Mouse (Mus musculus): ENCODE results near the gene Ago1. TPM values are rescaled to one million over a fixed set of nuclear protein-coding genes. Genes with fewer than 3 reads are reported as not detected.

Gene Ago1
- total RNA-seq, 2 experiments from 2014 or later: 23.3 to 42.6 TPM

DNA sequence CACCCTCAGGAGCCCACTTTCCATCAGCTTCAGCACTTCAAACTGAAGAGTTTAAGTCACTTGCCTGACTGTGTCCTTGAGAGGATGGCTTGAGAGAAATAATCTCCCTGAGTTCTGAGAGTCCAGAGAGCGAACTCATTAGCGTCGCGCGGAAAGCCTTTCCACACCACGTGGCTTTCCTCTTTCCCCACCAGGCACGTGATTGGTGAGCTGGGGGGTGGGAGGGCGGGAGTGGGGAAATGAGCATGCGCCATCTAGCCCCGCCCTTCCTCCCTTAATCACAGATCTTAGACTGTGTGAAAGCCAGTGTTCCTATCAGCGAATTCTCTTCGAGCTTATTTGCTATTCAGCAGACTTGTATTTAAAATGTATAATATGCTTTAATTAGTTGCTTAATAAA is 14.6 kb upstream of the Ago1 start:
- no peak for ATAC-seq (replicated peaks; ENCODE audit: low FRiP score, low TSS enrichment, poor library complexity, severe bottlenecking)

GRCm38 (mm10) chr4:126481461-126481860 is 13.1 kb upstream of the Ago1 start:
- ATAC-seq (replicated peaks; ENCODE audit: low FRiP score, low TSS enrichment, poor library complexity, severe bottlenecking): no peak

- ATAC-seq (replicated peaks; ENCODE audit: low FRiP score, low TSS enrichment, poor library complexity, severe bottlenecking): no peak
Measured at GRCm38 (mm10) chr4:126480288-126480687, 11.9 kb upstream of the Ago1 start.

DNA sequence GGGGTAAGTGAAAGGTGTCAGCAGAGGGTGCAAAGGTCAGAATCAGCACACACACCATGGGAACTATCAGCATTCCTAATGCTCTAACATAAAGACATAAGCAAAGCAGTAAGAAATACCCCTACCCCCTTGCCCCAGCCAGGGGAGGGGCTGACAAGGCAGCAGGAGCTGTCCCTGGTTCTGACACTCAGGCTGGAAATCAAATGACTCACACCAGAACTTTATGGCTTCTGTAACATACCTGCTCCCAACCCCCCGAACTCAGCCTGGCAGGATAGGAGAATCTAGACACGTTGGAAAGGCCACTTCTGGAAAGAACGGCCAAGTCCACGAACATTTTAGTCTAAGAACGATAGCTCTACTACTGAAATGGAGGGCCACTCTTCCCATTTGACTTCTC is 4.6 kb upstream of the Ago1 start:
- ATAC-seq (replicated peaks; ENCODE audit: low FRiP score, low TSS enrichment, poor library complexity, severe bottlenecking): no peak

DNA sequence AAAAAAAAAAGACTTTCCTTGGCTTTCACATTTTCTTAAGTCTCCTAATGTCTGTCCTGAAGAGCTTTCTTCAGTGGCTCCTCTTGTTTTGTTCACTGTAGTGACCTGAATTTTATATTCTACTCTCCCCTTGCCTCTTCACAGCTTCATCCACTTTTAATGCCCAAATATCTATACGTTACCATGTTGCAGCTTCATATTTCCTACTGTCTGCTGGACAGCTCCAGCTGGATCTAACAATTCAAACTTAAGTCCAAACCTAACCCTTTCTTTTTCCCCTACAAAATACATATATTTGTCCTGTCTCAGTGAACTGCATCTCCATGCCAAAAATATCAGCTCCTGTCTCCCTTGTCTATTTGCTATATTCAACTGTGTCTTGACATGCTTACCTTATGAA is 951 bp upstream of the Ago1 start:
- ATAC-seq (replicated peaks; ENCODE audit: low FRiP score, low TSS enrichment, poor library complexity, severe bottlenecking): no peak

DNA sequence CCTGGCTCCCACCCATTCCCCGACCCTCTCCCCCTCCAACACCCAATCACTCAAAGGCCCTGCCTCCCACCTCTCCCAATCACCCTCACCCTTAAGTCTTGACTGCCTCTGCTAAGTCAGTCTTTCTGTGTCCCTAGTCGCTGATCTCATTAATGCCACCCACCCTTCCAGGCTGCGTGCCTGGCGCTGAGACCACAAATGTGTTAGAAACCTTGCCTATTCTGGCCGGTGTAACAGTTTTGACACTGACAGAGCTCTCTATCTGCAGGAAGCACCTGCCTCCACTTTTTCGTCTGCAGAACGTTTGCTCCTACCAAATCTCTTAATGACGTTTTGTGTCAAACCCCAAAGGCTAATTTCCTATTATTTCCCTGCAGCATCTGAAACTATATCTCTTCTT is 542 bp upstream of the Ago1 start:
- peak; percentile 69 for ATAC-seq (replicated peaks; ENCODE audit: low FRiP score, low TSS enrichment, poor library complexity, severe bottlenecking)

- ATAC-seq (replicated peaks; ENCODE audit: low FRiP score, low TSS enrichment, poor library complexity, severe bottlenecking): peak; percentile 35
Measured at GRCm38 (mm10) chr4:126467721-126468284, 580 bp downstream of the Ago1 start.

DNA sequence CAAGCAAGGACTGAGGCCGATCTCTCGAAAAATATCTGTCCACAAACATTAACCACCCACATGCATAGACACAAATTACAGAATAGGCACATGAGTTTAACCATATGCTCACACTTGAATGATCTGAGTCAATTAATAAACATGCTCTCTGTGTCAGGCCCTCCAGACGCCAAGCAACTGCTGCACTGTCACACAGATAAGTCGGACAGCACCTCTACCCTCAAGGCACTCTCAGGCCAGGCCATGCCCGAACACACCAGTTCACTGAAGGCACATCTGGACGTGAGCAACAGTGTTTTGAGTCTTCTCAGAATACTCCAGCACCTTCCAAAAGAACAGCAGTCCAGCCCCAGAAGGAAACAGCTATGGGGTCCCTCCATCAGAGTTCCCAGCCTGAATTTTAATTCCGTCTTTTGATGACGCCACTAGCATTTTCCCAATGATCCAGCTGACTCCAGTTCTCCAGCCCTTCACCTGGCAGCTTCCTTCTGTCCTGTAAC is 2.1 kb downstream of the Ago1 start:
- no peak for ATAC-seq (replicated peaks; ENCODE audit: low FRiP score, low TSS enrichment, poor library complexity, severe bottlenecking)

GRCm38 (mm10) chr4:126465843-126466242 is 2.5 kb downstream of the Ago1 start:
- ATAC-seq (replicated peaks; ENCODE audit: low FRiP score, low TSS enrichment, poor library complexity, severe bottlenecking): 0 out of 2 replicates have a peak, but pooled peaks have one; percentile 10

DNA sequence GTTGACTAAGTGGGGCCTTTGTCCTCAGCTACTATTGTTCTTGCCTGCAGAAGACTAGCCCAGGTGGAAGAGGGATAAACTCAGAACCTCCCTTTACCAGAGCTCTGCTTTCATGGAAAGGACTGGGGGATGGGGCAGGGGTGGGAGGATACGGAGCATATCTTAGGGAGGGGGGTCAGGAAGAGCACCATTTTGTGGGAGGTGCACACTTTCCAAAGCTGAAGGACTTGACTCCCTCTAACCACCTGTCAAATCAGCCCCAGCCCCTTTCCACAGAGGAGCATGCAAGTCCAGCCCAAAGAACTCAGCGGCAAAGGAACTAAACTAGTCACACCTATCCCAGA is 3.5 kb downstream of the Ago1 start:
- ATAC-seq (replicated peaks; ENCODE audit: low FRiP score, low TSS enrichment, poor library complexity, severe bottlenecking): no peak

DNA sequence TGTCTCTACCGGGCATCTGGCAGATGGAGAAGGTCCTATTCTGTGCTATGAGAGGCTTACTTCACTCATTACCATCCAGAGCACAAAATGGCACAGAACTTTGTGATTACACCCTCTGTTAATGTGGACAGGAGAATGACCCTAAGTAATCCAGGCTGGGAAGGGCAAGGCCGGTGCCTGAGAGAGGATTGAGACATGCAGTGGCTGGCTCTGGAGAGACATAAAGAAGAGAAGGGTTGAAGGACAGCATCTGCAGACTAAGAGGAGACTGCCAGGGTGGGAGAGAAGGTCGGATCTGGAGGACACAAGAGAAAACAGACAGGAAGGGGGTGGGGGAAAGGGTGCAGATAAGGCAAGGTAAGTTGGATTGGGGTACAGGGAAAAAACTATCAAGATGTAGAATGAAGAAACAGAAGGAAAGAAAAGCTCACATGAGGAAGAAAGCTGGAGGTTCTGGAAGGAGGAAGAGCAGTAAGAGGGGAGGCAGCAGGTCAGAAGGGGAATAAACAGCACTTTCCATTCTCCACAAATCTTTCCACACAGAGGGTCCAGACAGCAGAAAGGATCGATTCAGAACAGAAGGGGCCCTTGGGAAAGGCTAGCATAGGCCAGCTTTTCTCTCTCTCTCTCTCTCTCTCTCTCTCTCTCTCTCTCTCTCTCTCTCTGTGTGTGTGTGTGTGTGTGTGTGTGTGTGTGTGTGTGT is 4.0 kb downstream of the Ago1 start:
- no peak for ATAC-seq (replicated peaks; ENCODE audit: low FRiP score, low TSS enrichment, poor library complexity, severe bottlenecking)

GRCm38 (mm10) chr4:126455441-126455840 is 12.9 kb downstream of the Ago1 start:
- no peak for ATAC-seq (replicated peaks; ENCODE audit: low FRiP score, low TSS enrichment, poor library complexity, severe bottlenecking)

GRCm38 (mm10) chr4:126454547-126455254 is 13.7 kb downstream of the Ago1 start:
- no peak for ATAC-seq (replicated peaks; ENCODE audit: low FRiP score, low TSS enrichment, poor library complexity, severe bottlenecking)

- no peak for ATAC-seq (replicated peaks; ENCODE audit: low FRiP score, low TSS enrichment, poor library complexity, severe bottlenecking)
Measured at GRCm38 (mm10) chr4:126450268-126450667, 18.1 kb downstream of the Ago1 start.

GRCm38 (mm10) chr4:126447126-126447525 is 21.3 kb downstream of the Ago1 start:
- no peak for ATAC-seq (replicated peaks; ENCODE audit: low FRiP score, low TSS enrichment, poor library complexity, severe bottlenecking)

DNA sequence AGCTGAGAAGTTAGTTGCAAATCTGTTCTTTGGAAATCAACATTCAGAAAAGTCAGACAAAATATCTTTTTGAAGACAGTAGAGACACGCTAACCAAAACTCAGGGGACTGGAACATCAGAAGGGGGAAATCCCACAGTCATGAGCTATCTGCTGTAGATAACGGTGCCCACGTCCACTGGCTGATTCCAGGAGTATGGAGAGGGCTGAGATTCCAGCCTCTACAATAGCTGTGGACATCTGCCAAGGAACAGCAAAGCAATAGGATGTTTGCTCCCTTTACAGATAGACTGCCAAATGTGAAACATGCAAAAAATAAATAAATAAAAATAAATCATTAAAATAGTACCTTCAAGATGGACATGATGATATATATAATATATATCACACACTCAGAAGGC is 23.9 kb downstream of the Ago1 start:
- no peak for ATAC-seq (replicated peaks; ENCODE audit: low FRiP score, low TSS enrichment, poor library complexity, severe bottlenecking)

DNA sequence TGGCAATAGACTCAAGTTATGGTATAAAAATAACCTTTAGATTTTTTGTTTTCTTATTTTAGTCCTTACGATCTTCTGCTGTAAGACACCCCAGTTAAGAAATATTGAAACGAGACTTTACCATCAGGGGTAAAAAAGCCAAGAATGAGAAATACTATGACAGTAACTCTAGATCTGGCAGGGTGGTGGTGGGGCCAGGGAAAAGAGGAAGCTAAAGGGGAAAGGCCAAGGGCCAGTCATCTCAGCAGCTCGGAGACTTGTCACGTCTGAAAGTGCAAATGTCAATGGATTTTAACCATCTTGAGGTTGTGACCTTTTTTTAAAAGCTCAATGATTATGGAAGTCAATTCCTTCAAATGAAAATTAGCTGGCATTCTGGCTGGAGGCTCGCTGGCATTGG is 30.1 kb downstream of the Ago1 start:
- ATAC-seq (replicated peaks; ENCODE audit: low FRiP score, low TSS enrichment, poor library complexity, severe bottlenecking): no peak

DNA sequence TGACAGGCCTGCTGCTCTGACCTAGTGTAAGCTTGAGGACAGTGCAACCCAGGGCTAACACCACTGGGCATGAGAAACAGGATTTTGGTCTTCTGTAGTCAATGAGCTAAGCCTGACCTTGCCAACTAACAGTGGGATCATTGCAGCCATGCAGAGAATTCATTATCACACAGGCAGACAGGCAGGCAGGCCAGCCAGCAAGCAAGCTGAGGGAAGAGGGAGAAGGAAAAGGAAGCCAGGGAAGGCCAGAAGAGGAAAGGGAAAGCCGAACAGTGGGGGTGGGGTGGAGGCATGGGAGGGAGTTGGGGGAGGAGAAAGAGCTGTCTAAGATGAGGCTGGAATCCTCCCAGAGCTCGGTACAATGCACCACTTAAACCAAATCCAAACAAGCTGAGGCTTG is 32.1 kb downstream of the Ago1 start:
- no peak for ATAC-seq (replicated peaks; ENCODE audit: low FRiP score, low TSS enrichment, poor library complexity, severe bottlenecking)

DNA sequence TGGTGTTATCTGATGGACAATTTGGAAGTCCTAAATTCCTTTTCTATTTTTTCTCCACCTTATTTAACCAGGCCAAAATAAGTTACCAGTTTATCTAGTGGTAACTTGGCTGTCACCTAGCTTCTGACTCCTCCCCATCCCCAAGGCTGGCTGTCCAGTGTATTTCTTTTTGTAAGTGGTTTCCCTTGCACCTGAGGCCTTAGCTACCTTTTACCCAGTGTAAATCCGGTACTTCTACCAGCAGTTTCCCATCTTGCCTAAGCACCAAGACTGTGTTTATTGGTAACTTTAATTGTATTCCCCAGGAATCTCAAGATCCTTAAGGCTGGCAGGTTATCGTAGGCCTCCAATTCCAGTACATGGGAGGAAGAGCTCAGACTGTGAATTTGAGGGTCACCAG is 34.3 kb downstream of the Ago1 start:
- no peak for ATAC-seq (replicated peaks; ENCODE audit: low FRiP score, low TSS enrichment, poor library complexity, severe bottlenecking)

DNA sequence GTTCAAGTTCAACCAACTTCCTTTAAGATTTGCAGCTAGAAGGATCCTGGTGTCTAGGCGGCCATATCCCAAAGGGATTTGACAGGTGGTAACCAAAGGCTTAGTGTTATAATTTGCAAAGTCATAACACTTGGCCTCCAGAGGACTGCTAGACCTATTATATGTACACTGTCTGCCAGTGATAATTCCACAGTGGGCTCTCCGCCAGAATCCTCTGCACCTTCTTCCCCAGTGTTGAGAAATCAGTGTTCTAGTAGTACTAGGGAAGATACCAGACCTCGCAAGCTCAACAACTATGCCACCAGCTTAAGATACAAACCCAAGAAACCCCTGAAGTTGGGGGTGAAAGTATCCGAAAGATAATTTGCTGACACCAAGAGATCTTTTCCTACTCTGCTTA is 35.2 kb downstream of the Ago1 start:
- no peak for ATAC-seq (replicated peaks; ENCODE audit: low FRiP score, low TSS enrichment, poor library complexity, severe bottlenecking)

DNA sequence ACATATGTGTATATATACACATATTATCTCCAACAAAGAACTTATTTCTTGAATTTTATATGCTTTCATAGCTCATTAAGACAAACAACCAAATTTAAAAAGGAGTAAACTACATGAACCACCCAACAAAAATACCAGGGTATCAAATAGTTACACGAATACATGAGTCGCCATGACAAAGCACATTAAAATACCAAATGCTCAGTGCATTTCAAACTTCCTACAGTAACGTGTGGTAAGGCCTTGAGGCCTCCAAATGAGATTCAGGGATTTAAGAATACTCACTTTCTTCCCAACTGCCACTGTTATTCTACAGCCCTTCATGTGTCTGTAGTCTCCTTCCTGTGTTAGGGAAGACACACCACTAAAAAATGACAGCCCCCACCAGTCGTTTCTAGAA is 36.6 kb downstream of the Ago1 start:
- ATAC-seq (replicated peaks; ENCODE audit: low FRiP score, low TSS enrichment, poor library complexity, severe bottlenecking): no peak
